Mouse (Mus musculus) embryonic facial prominence, embryonic 10.5 days (tissue): ENCODE results near the gene Rbm47. TPM values are rescaled to one million over a fixed set of nuclear protein-coding genes. Genes with fewer than 3 reads are reported as not detected.
"Not testable (repeated sequence)": the region's sequence is repeated elsewhere in the genome, so short reads cannot be mapped to it uniquely, and the experiment has no call there.

Experiments used
- DNase-seq: peaks from one replicate; pipeline ENCODE4 v3.0.0-alpha.2; 2017; ENCODE audit warnings: low spot score
- H3K27ac ChIP-seq: fragments of 300-500 bp; sonication (generic); replicated peaks from 2 replicates; pipeline ENCODE4 v1.5.1; 2016; ENCODE audit warnings: mild to moderate bottlenecking
- H3K27me3 ChIP-seq: fragments of 300-500 bp; sonication (generic); replicated peaks from 2 replicates; pipeline ENCODE4 v1.6.1; 2016; ENCODE audit warnings: low read depth, mild to moderate bottlenecking; ENCODE audit not compliant: poor library complexity, severe bottlenecking
- H3K36me3 ChIP-seq: fragments of 300-500 bp; sonication (generic); replicated peaks from 2 replicates; pipeline ENCODE4 v1.6.1; 2016; ENCODE audit warnings: mild to moderate bottlenecking, moderate library complexity
- H3K4me1 ChIP-seq: fragments of 300-500 bp; sonication (generic); 2 replicates; pipeline ENCODE4 v1.6.1; 2016
- H3K4me3 ChIP-seq: fragments of 300-500 bp; sonication (generic); 2 replicates; pipeline ENCODE4 v1.5.1; 2016; ENCODE audit warnings: mild to moderate bottlenecking, moderate library complexity
- H3K9me3 ChIP-seq: fragments of 300-500 bp; sonication (generic); 2 replicates; pipeline ENCODE4 v1.6.1; 2016; ENCODE audit warnings: mild to moderate bottlenecking
- WGBS: fragments of 180-500 bp; shearing (Covaris S2); methylation state at CpG from one replicate; pipeline ENCODE4 v1.1.7; 2016; 5-methylcytosine and 5-hydroxymethylcytosine counted together
- polyA plus RNA-seq: library from polyadenylated mRNA; unstranded; fragments of >200 nt; fragmentation: Nextera tagmentation; extraction: Ambion mirVana; gene quantifications from 2 replicates; pipeline ENCODE4 v1.2.1, GENCODE M21; 2016

Rbm47 gene
- polyA plus RNA-seq, 1 experiment from 2014 or later = 4.4 TPM

DNA sequence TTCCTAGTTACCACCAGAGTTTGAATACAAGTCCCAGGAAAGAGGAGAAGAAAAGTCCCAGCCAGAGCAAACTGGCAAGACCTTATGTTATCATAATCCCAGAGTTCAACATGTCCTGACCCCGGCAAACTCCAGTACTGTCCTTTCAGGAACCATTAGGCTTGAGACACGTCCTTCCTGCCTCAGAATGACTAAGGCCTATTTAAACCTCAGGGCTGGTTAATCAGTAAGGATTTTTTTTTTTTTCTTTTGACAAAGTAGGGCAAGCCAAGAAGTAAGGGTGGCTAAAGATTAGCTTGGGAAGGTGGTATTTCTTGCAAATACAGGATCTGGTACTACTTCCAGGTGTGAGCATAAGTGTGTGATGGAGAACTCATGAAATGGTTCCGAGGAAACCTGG is 158.9 kb downstream of the Rbm47 start:
- Histone ChIP-seq H3K27ac (no peak overlapping the region), H3K36me3 (no peaks in the 10 kb centered on the region), H3K4me1 (no peaks in the 10 kb centered on the region), H3K27me3 (no peaks in the 10 kb centered on the region), H3K4me3 (no peak overlapping the region), H3K9me3 (no peaks in the 10 kb centered on the region)
- WGBS = 80% methylated on average over 3 of the region's 3 CpGs
- DNase-seq = no peak

DNA sequence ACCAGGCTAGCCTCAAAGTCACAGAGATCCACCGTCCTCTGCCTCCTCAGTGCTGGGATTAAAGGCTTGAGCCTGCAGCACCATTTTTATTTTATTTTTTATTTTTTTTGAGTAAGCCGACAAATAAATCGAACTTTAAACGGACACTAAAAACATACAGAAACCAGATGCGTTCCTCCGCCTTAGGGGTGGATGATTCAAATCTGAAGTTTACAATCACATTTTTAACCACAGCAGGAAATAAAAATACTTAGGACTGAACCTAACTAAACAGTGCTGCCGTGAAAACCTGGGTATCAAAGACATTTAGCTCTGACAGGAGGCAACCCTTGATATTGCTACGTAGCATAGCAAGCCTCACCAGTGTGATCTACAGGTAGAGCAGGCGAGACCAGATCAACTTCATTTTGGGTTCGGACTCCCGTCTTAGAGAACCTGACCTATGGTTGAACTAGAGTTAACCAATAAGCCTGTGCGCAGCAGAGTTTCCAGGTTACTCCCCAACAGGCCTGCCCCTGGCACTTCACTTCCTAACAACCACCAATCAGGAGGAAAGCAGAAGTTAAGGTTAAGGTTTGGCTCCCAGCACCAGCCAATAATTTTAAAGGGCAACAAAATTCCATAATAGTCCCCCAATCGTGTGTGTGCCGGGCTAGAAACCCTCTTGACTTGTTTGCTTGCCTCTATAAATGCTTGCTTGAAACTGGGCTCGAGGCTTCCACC is 164.5 kb downstream of the Rbm47 start:
- no peaks in the 10 kb centered on the region for H3K27me3 ChIP-seq
- no peak overlapping the region for H3K27ac ChIP-seq
- peaks cover 8% of the 10 kb centered on the region for H3K4me1 ChIP-seq
- H3K9me3 ChIP-seq = no peaks in the 10 kb centered on the region
- no peaks in the 10 kb centered on the region for H3K36me3 ChIP-seq
- no peak for DNase-seq
- no peak overlapping the region for H3K4me3 ChIP-seq
- 89% methylated on average over 15 of the region's 15 CpGs for WGBS

DNA sequence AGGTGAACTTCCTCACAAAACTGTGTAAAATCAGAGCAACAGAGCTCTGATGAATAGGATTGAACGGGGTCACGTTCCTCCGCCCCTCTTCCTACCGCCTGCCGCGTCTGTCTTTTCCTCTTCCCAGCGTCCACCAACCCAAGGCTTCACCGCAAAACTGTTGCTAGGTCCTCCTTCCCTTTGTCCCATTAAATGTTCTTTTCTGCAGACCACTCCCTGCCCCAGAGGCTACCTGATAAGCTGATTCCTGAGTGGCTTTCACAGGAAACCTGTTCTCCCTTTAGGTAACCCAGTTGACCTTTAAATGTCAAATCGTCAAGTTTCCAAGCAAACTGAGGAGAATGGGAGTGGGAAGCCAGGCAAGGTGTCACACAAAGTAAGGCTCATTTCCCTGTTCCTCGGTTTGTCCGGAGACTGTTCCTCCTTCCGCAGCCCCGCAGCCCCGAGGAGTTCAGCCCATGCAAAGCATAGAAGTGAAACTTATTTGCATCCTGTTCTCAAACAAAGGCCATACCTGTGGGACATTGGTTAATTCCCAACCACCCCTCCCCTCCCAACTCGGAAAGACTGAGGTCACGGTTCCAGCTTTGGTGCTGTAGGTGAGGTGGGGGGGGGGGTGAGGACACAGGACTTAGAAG is 167.8 kb downstream of the Rbm47 start:
- no peak overlapping the region for H3K27ac ChIP-seq
- H3K4me3 ChIP-seq = no peak overlapping the region
- H3K4me1 ChIP-seq = peaks cover 15% of the 10 kb centered on the region
- H3K9me3 ChIP-seq = no peaks in the 10 kb centered on the region
- H3K27me3 ChIP-seq = no peaks in the 10 kb centered on the region
- 39% methylated on average over 16 of the region's 16 CpGs for WGBS
- H3K36me3 ChIP-seq = no peaks in the 10 kb centered on the region
- no peak for DNase-seq

DNA sequence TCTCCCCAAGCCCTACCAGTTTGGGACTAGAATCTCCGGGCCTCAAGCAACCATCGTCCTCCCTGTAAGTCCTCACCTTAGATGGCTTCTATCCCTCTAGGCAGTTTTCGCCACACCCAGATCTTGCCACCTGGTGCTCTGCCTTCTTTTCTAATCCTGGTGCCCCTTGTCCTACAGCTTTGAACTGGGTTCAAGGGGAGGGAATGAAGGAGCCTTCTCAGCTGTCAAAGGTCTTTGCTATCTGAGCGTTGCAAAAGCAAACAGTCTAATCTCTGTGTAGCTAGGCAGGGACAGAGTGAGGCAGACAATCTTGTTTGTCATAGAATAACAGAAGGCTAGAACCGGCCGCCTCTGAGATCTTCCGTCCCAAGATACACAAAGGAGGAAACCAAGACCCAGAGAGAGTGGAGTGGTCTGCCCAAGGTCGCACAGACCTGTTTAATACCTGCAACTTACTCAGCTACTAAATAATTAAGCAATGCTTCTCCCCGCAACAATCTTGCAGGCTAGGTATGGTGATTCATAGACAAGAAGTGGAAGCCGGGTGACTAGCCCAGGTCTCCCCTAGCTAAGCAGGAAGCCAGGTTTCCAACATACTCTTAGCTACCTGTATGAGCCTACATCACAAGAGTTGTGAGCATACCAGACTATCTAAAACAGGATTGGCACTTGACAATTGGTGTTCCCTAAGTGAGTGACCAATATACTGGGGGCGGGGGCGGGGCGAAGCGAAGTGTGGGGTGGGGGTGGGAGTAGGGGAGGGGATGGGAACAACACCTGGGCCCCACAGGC is 168.6 kb downstream of the Rbm47 start, which contains the start of gene 9130230L23Rik:
Gene 9130230L23Rik (minus strand): TSS at position 152 of the 792 bp plus-strand sequence.
- no peak within 1 kb of the TSS for H3K4me3 ChIP-seq
- no peaks in the 10 kb centered on the region for H3K27me3 ChIP-seq
- 68% methylated on average over 14 of the region's 14 CpGs for WGBS
- no peak for DNase-seq
- no peak within 1 kb of the TSS for H3K27ac ChIP-seq
- H3K4me1 ChIP-seq = peaks cover 18% of the 10 kb centered on the region
- H3K36me3 ChIP-seq = no peaks in the 10 kb centered on the region
- H3K9me3 ChIP-seq = no peaks in the 10 kb centered on the region

DNA sequence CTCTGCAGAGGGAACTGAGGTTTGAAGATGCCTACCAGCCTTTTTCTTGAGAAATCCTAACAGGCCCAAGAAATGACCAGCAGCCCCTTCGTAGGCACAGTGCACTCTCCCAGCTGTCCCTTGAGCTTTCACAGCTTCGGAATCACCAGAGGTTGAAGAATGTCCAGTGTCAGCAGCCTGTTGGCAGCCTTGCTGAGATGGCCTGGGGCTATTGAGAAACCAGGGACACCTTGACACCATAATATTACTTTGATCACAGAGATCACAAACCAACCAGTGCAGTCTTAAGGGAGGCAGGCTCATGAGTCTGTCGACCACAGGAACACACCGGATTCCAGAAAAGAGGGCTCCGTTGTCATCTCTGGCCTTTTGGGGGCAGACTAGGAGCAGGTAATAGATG is 171.7 kb downstream of the Rbm47 start:
- Histone ChIP-seq H3K36me3 (no peaks in the 10 kb centered on the region), H3K4me1 (peaks cover 18% of the 10 kb centered on the region), H3K4me3 (no peak overlapping the region), H3K9me3 (no peaks in the 10 kb centered on the region), H3K27ac (no peak overlapping the region), H3K27me3 (no peaks in the 10 kb centered on the region)
- 73% methylated on average over 5 of the region's 5 CpGs for WGBS
- no peak for DNase-seq

DNA sequence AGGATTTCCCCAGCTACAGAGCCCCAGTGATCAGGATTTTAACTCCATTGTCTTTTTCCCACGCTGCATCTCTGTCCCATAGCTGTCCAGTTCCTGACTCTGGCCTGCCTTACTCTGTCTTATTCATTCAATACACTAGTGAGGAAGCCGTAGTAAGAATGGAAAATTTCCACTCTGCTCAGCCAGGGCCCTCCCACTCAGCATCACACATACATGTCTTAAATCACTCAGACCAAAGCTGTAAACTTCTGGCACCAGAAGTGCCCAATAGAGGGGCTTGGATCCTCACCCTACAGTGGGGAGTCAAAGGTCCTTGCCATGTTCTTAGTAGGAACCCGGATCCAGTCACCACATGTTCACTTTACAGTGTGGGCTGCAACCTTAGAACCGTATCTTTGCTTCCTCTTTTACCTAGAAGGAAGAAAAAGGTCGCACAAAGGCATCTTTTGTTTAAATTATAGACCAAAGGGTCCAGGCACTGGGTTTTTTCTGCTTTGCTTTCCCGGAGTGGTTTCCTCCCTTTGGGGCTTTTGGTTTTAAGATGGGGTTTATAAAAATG is 172.3 kb downstream of the Rbm47 start:
- H3K9me3 ChIP-seq = no peaks in the 10 kb centered on the region
- H3K4me1 ChIP-seq = peaks cover 18% of the 10 kb centered on the region
- no peak overlapping the region for H3K4me3 ChIP-seq
- WGBS = 70% methylated on average over 6 of the region's 6 CpGs
- no peaks in the 10 kb centered on the region for H3K36me3 ChIP-seq
- no peaks in the 10 kb centered on the region for H3K27me3 ChIP-seq
- no peak for DNase-seq
- no peak overlapping the region for H3K27ac ChIP-seq

DNA sequence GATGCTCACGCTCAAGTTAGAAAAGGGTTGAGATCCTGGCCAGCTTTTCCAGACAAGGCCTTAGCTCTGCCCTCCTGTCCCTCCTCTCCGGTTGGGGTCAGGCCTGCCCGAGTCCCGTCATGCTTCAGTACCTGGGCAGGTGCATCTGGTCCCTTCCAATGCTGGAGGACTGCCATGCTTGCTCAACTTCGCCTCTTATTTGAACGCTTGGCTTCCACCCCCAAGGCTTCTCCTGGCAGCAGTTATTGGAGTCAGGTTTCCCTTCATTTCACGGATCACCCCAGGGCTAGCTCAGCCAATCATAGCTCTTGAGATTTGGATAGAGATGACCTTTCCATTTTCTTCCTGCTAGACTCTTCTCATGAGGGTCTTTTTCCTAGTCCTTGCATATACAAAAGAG is 172.8 kb downstream of the Rbm47 start:
- Histone ChIP-seq H3K4me1 (peaks cover 15% of the 10 kb centered on the region), H3K9me3 (no peaks in the 10 kb centered on the region), H3K27me3 (no peaks in the 10 kb centered on the region), H3K36me3 (no peaks in the 10 kb centered on the region), H3K4me3 (no peak overlapping the region), H3K27ac (no peak overlapping the region)
- DNase-seq = no peak
- WGBS = 72% methylated on average over 7 of the region's 7 CpGs

DNA sequence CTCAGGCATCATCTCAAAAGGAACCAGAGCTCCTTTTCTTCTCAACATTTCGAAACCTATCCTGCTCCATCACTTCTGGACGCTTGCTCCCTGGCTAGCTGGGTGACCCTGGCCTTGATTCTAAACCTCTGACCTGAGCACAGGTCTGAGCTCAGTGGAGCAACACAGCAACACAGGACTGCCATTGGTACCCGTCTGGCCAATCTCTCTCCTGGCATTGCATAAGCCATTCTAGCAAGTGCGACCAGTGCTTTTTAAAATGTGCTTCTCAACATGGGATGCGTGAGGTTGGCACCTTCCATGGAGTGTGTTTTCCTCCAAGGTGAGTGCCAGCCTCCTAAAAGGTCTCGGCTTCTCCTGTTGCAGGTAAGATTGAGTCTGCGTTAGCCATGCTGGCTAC is 173.8 kb downstream of the Rbm47 start:
- no peaks in the 10 kb centered on the region for H3K9me3 ChIP-seq
- 90% methylated on average over 7 of the region's 7 CpGs for WGBS
- no peak overlapping the region for H3K27ac ChIP-seq
- H3K36me3 ChIP-seq = no peaks in the 10 kb centered on the region
- no peak overlapping the region for H3K4me3 ChIP-seq
- no peak for DNase-seq
- peaks cover 10% of the 10 kb centered on the region for H3K4me1 ChIP-seq
- no peaks in the 10 kb centered on the region for H3K27me3 ChIP-seq

DNA sequence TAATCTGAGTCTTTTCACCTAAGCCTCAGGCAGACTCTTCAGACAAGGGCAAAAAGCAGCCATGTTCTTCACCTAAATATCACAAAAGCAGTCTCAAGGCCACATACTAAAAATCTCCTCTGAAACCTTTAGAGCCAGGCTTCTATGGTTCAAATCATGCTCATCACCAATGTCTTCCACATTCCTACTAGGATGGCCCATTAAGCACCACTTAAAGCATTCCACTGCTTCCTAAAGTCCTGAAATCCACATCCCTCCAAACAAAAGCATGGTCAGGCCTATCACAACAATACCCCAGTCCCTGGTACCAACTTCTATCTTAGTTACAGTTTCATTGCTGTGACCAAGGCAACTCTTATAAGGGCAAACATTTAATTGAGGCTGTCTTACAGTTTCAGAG is 175.1 kb downstream of the Rbm47 start:
- H3K36me3 ChIP-seq = no peaks in the 10 kb centered on the region
- peaks cover 10% of the 10 kb centered on the region for H3K4me1 ChIP-seq
- DNase-seq = no peak
- no peak overlapping the region for H3K4me3 ChIP-seq
- H3K9me3 ChIP-seq = no peaks in the 10 kb centered on the region
- no peaks in the 10 kb centered on the region for H3K27me3 ChIP-seq
- H3K27ac ChIP-seq = no peak overlapping the region

DNA sequence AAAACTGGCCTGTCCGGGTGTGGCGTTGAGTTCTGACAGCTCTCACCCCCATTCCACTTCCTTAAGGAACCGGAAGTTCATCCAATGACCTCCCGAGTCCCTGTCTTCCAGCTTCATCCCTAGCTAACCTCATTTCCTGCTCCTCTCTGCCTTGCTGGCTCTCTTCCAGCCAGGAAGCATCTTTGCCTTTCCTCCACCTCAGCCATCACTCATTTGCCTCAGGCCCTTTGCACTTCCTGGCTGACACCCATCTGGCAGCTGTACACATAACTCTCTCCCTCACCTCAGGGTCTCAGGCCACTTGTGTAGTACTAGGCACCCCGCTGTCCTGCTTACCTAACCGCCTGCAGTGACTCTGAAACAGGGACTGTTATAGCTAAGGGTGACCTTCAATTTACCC is 178.3 kb downstream of the Rbm47 start:
- 71% methylated on average over 6 of the region's 6 CpGs for WGBS
- H3K27ac ChIP-seq = no peak overlapping the region
- H3K4me1 ChIP-seq = no peaks in the 10 kb centered on the region
- no peak overlapping the region for H3K4me3 ChIP-seq
- H3K9me3 ChIP-seq = no peaks in the 10 kb centered on the region
- no peaks in the 10 kb centered on the region for H3K36me3 ChIP-seq
- H3K27me3 ChIP-seq = no peaks in the 10 kb centered on the region
- no peak for DNase-seq

DNA sequence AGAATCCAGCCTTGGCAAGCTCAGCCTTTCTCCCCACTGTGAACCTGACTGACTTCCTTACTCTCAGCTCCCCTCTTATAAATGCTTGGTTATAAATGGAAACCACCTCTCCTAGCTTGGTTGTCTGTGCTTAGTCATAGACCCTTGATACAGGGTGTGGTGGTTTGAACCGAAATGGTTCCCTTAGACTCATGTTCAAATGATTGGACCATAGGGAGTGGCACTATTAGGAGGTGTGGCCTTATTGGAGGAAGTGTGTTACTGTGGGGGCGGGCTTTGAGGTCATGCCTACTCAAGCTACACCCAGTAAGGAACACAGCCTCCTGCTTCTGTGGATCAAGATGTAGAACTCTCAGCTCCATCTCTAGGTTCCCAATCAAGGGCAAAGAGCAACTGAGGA is 181.7 kb downstream of the Rbm47 start:
- Histone ChIP-seq H3K36me3 (no peaks in the 10 kb centered on the region), H3K4me1 (no peaks in the 10 kb centered on the region), H3K27me3 (no peaks in the 10 kb centered on the region), H3K27ac (no peak overlapping the region), H3K4me3 (no peak overlapping the region), H3K9me3 (0 out of 2 replicates have a peak, but pooled peaks cover 4% of the 10 kb centered on the region)
- DNase-seq = no peak
- WGBS = 90% methylated on average over 2 of the region's 2 CpGs

DNA sequence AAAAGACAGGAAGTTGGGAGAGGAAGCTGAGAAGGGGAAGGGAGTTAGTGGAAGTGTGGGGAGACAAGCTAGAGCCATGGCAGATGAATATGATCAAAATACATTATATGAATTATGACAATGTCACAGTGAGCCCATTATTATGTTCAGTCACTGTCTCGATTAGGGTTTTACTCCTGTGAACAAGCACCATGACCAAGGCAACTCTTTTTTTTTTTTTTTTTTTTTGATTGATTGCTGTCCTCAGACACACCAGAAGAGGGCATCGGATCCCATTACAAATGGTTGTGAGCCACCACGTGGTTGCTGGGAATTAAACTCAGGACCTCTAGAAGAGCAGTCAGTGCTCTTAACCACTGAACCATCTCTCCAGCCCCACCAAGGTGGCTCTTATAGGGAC is 185.9 kb downstream of the Rbm47 start:
- H3K4me1 ChIP-seq, DNase-seq, H3K36me3 ChIP-seq, H3K9me3 ChIP-seq, H3K27me3 ChIP-seq, H3K4me3 ChIP-seq, H3K27ac ChIP-seq: not testable (repeated sequence)
- WGBS = 77% methylated on average over 3 of the region's 3 CpGs
